Mouse (Mus musculus): ENCODE results near the gene Fam71d. TPM values are rescaled to one million over a fixed set of nuclear protein-coding genes. Genes with fewer than 3 reads are reported as not detected.

Fam71d gene
- polyA plus RNA-seq (2011; ENCODE audit: insufficient read depth, insufficient read length, low replicate concordance, missing spikeins) = 3.4 TPM in 1 of 2 replicates, not detected in the other

- H3K4me1 ChIP-seq (ENCODE audit: control insufficient read depth, insufficient read depth, low read length) = no peaks in the 10 kb centered on the region
- no peak for TF ChIP-seq CTCF (IDR thresholded peaks at IDR 0.05; ENCODE audit: control insufficient read depth, insufficient read depth, low read length)
- WGBS = 69% methylated on average over 1 of the region's 1 CpGs
- H3K4me3 ChIP-seq (replicated peaks; ENCODE audit: control insufficient read depth, low read depth, low read length) = no peak within 1 kb of the TSS
- H3K27ac ChIP-seq (ENCODE audit: control insufficient read depth, insufficient read depth, low read depth, low read length, poor library complexity) = no peak within 1 kb of the TSS
These were observed at the start of gene Fam71d for GRCm38 (mm10) chr12:78691325-78691724. Gene Fam71d (plus strand): TSS chr12:78691535.

- TF ChIP-seq POLR2A (IDR thresholded peaks at IDR 0.05; ENCODE audit: borderline replicate concordance, control insufficient read depth, low read depth, low read length) (no peak), CTCF (IDR thresholded peaks at IDR 0.05; ENCODE audit: control insufficient read depth, insufficient read depth, low read length) (no peak)
- WGBS = 87% methylated on average over 2 of the region's 2 CpGs
- Histone ChIP-seq H3K27ac (ENCODE audit: control insufficient read depth, insufficient read depth, low read depth, low read length, poor library complexity) (no peak overlapping the region), H3K4me1 (ENCODE audit: control insufficient read depth, insufficient read depth, low read length) (no peaks in the 10 kb centered on the region), H3K4me3 (replicated peaks; ENCODE audit: control insufficient read depth, low read depth, low read length) (no peak overlapping the region)
These were observed 47.6 kb upstream of the Fam71d start for GRCm38 (mm10) chr12:78643691-78644090.

DNA sequence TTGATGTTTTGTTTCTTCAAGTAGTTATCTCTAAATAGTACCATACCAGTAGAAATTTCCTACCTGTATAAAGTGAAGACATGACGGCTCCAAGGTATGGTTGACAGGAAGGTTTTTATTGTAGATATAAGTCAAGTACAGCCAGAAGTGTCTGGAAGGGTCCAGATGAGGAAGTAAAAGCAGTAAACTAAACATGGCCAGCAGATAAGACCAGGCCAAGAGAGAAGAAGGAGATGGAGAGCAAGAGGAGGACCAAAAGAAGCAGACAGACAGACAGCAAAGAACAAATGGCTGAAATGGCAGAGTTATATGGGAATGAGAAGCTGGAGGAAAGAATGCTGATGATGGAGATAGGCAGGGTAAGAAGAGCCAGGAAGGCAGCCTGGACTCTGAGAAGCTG, 46.1 kb upstream of the Fam71d start:
- TF ChIP-seq POLR2A (IDR thresholded peaks at IDR 0.05; ENCODE audit: borderline replicate concordance, control insufficient read depth, low read depth, low read length) (no peak), CTCF (IDR thresholded peaks at IDR 0.05; ENCODE audit: control insufficient read depth, insufficient read depth, low read length) (no peak)
- 81% methylated on average over 1 of the region's 1 CpGs for WGBS

GRCm38 (mm10) chr12:78659718-78660304, 31.5 kb upstream of the Fam71d start:
- no peak for TF ChIP-seq POLR2A (IDR thresholded peaks at IDR 0.05; ENCODE audit: borderline replicate concordance, control insufficient read depth, low read depth, low read length)
- TF ChIP-seq CTCF (IDR thresholded peaks at IDR 0.05; ENCODE audit: control insufficient read depth, insufficient read depth, low read length) = no peak
- no peaks in the 10 kb centered on the region for H3K4me1 ChIP-seq (ENCODE audit: control insufficient read depth, insufficient read depth, low read length)
- 51% methylated on average over 2 of the region's 2 CpGs for WGBS
- no peak overlapping the region for H3K27ac ChIP-seq (ENCODE audit: control insufficient read depth, insufficient read depth, low read depth, low read length, poor library complexity)
- H3K4me3 ChIP-seq (replicated peaks; ENCODE audit: control insufficient read depth, low read depth, low read length) = no peak overlapping the region

More for the DNA sequence above, 46.1 kb upstream of the Fam71d start:
- H3K27ac ChIP-seq (ENCODE audit: control insufficient read depth, insufficient read depth, low read depth, low read length, poor library complexity) = no peak overlapping the region
- H3K4me3 ChIP-seq (replicated peaks; ENCODE audit: control insufficient read depth, low read depth, low read length) = no peak overlapping the region
- no peaks in the 10 kb centered on the region for H3K4me1 ChIP-seq (ENCODE audit: control insufficient read depth, insufficient read depth, low read length)

DNA sequence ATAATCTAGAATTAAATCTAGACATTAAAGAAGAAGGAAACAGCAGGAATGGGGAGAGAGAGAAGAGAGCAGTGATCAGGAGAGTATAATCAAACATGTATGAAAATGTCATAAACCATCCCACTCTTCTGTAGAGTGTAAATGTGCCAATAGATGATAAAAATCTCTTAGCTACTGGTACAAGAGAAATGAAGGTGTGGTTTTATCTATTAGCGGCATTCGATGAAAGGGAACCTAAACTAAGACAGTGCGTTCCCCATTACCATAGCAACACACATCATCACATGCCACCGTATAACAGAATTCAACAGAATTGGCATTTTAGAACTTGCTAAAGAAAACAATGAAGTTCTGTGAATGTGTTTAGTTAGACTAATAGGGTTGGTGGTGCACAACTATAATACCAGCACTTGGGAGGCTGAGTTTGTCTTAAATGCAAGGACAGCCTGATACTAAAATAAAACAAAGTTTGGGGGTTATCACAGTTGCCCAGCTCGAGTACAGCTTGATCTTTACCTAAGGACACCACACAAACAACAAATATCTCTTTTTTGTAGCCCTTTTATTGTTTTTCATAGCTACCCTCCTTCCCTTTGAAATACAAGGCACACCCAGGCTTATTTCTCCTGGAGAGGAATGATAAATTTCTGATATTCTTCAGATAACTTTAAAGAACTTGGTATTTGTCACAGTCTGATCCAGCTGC, 13.1 kb upstream of the Fam71d start:
- Histone ChIP-seq H3K4me1 (ENCODE audit: control insufficient read depth, insufficient read depth, low read length) (no peaks in the 10 kb centered on the region), H3K27ac (ENCODE audit: control insufficient read depth, insufficient read depth, low read depth, low read length, poor library complexity) (no peak overlapping the region), H3K4me3 (replicated peaks; ENCODE audit: control insufficient read depth, low read depth, low read length) (no peak overlapping the region)
- WGBS = 79% methylated on average over 5 of the region's 5 CpGs
- TF ChIP-seq POLR2A (IDR thresholded peaks at IDR 0.05; ENCODE audit: borderline replicate concordance, control insufficient read depth, low read depth, low read length) (no peak), CTCF (IDR thresholded peaks at IDR 0.05; ENCODE audit: control insufficient read depth, insufficient read depth, low read length) (no peak)

GRCm38 (mm10) chr12:78678807-78679189, 12.5 kb upstream of the Fam71d start:
- H3K4me1 ChIP-seq (ENCODE audit: control insufficient read depth, insufficient read depth, low read length) = no peaks in the 10 kb centered on the region
- TF ChIP-seq POLR2A (IDR thresholded peaks at IDR 0.05; ENCODE audit: borderline replicate concordance, control insufficient read depth, low read depth, low read length) (no peak), CTCF (IDR thresholded peaks at IDR 0.05; ENCODE audit: control insufficient read depth, insufficient read depth, low read length) (no peak)
- WGBS = 76% methylated on average over 2 of the region's 2 CpGs
- H3K4me3 ChIP-seq (replicated peaks; ENCODE audit: control insufficient read depth, low read depth, low read length) = no peak overlapping the region
- H3K27ac ChIP-seq (ENCODE audit: control insufficient read depth, insufficient read depth, low read depth, low read length, poor library complexity) = no peak overlapping the region

GRCm38 (mm10) chr12:78681048-78681447, 10.3 kb upstream of the Fam71d start:
- Histone ChIP-seq H3K4me3 (replicated peaks; ENCODE audit: control insufficient read depth, low read depth, low read length) (no peak overlapping the region), H3K4me1 (ENCODE audit: control insufficient read depth, insufficient read depth, low read length) (no peaks in the 10 kb centered on the region), H3K27ac (ENCODE audit: control insufficient read depth, insufficient read depth, low read depth, low read length, poor library complexity) (no peak overlapping the region)
- no peak for TF ChIP-seq CTCF (IDR thresholded peaks at IDR 0.05; ENCODE audit: control insufficient read depth, insufficient read depth, low read length)
- TF ChIP-seq POLR2A (IDR thresholded peaks at IDR 0.05; ENCODE audit: borderline replicate concordance, control insufficient read depth, low read depth, low read length) = no peak
- 82% methylated on average over 2 of the region's 2 CpGs for WGBS

- Histone ChIP-seq H3K27ac (ENCODE audit: control insufficient read depth, insufficient read depth, low read depth, low read length, poor library complexity) (no peak overlapping the region), H3K4me1 (ENCODE audit: control insufficient read depth, insufficient read depth, low read length) (no peaks in the 10 kb centered on the region), H3K4me3 (replicated peaks; ENCODE audit: control insufficient read depth, low read depth, low read length) (no peak overlapping the region)
- no peak for TF ChIP-seq POLR2A (IDR thresholded peaks at IDR 0.05; ENCODE audit: borderline replicate concordance, control insufficient read depth, low read depth, low read length)
- TF ChIP-seq CTCF (IDR thresholded peaks at IDR 0.05; ENCODE audit: control insufficient read depth, insufficient read depth, low read length) = no peak
- 76% methylated on average over 4 of the region's 4 CpGs for WGBS
These were observed 9.1 kb upstream of the Fam71d start for GRCm38 (mm10) chr12:78682279-78682678.
